ENCODE assay signal across 8 mouse cellular contexts in genomic region chr9:57433097-57434032, GRCm38 (mm10). TPM values are rescaled to one million over a fixed set of nuclear protein-coding genes. Genes with fewer than 3 reads are reported as not detected.
DNase-seq lines count a peak whose midpoint lies in the region; ATAC-seq lines count a peak whose summit lies in the region.

No protein-coding gene starts in this region.

- no peaks in the 10 kb centered on the region for H3K27me3 ChIP-seq in embryonic facial prominence, embryonic 10.5 days (replicated peaks; ENCODE audit: low read depth, poor library complexity, severe bottlenecking)
- H3K27me3 ChIP-seq in intestine, embryonic 16.5 days (replicated peaks; ENCODE audit: control insufficient read depth, insufficient read depth, low read length), result no peaks in the 10 kb centered on the region
- H3K27me3 ChIP-seq in midbrain, embryonic 10.5 days (ENCODE audit: low read depth, poor library complexity, severe bottlenecking), result peaks cover 11% of the 10 kb centered on the region; the same call in 1 of the 2 replicates

- H3K36me3 ChIP-seq in embryonic facial prominence, embryonic 10.5 days (replicated peaks), result no peaks in the 10 kb centered on the region
- H3K36me3 ChIP-seq in intestine, embryonic 16.5 days (ENCODE audit: control insufficient read depth, insufficient read depth, low read length), result no peaks in the 10 kb centered on the region
- H3K36me3 ChIP-seq in midbrain, embryonic 10.5 days, result no peaks in the 10 kb centered on the region

- peak overlapping the region; percentile 58 for H3K27ac ChIP-seq in embryonic facial prominence, embryonic 10.5 days (replicated peaks)
- H3K27ac ChIP-seq in intestine, embryonic 16.5 days (ENCODE audit: low read length), result peak overlapping the region; percentile 84
- peak overlapping the region; percentile 57 for H3K27ac ChIP-seq in midbrain, embryonic 10.5 days (replicated peaks)

- no peak overlapping the region for H3K4me3 ChIP-seq in embryonic facial prominence, embryonic 10.5 days
- no peak overlapping the region for H3K4me3 ChIP-seq in intestine, embryonic 16.5 days (ENCODE audit: low read length)
- no peak overlapping the region for H3K4me3 ChIP-seq in midbrain, embryonic 10.5 days

- peak overlapping the region; percentile 36 for H3K9ac ChIP-seq in intestine, embryonic 16.5 days (ENCODE audit: low read depth, low read length)

- 17% methylated on average over 11 of the region's 11 CpGs for WGBS in embryonic facial prominence, embryonic 10.5 days
- WGBS in intestine, embryonic 16.5 days, result 11% methylated on average over 11 of the region's 11 CpGs
- WGBS in midbrain, embryonic 10.5 days, result 20% methylated on average over 11 of the region's 11 CpGs

- 0 out of 2 replicates have a peak overlapping the region, but pooled peaks have one; percentile 11 for H3K4me2 ChIP-seq in intestine, embryonic 16.5 days (ENCODE audit: low read depth, low read length)

- peak; percentile 87 for DNase-seq in adrenal gland, postnatal 10 days
- DNase-seq in embryonic facial prominence, embryonic 10.5 days (ENCODE audit: low spot score), result peak; percentile 80
- peak; percentile 99 for DNase-seq in gonadal fat pad, adult 2 months (ENCODE audit: low read depth)
- DNase-seq in left cerebral cortex, postnatal 36 days (ENCODE audit: low spot score in 2 of 2), result peak; percentile 73 to 76
- peak; percentile 73 for DNase-seq in midbrain, embryonic 10.5 days (ENCODE audit: low spot score)
- DNase-seq in right cerebral cortex, postnatal 4 days, result peak; percentile 75
- peak; percentile 74 for DNase-seq in yolk sac, embryonic 10.5 days (ENCODE audit: low spot score)

- ATAC-seq in intestine, embryonic 16.5 days, result peak; percentile 79

- intact Hi-C loops in left cerebral cortex, postnatal 36 days (cut with DNase I), result loop anchor here (1.0 to 5.0 kb wide), 2 partner anchors 174 to 226 kb away; no protein-coding TSS in a partner anchor

- H3K4me1 ChIP-seq in embryonic facial prominence, embryonic 10.5 days, result peaks cover 37% of the 10 kb centered on the region
- H3K4me1 ChIP-seq in intestine, embryonic 16.5 days (ENCODE audit: control insufficient read depth, insufficient read depth, low read length), result peaks cover 23% of the 10 kb centered on the region
- H3K4me1 ChIP-seq in midbrain, embryonic 10.5 days, result peaks cover 45% of the 10 kb centered on the region

- no peaks in the 10 kb centered on the region for H3K9me3 ChIP-seq in embryonic facial prominence, embryonic 10.5 days
- H3K9me3 ChIP-seq in intestine, embryonic 16.5 days (ENCODE audit: control insufficient read depth, low read length), result no peaks in the 10 kb centered on the region
- H3K9me3 ChIP-seq in midbrain, embryonic 10.5 days (replicated peaks), result no peaks in the 10 kb centered on the region

RNA-seq across cellular contexts. Expression of gene Ppcdc, which starts 6.6 kb away (rescaled TPM):
- 10 to 100 TPM; 13.9 to 21.9 TPM for total RNA-seq in adrenal gland, postnatal 10 days (2021)
- 20.8 and 25.4 TPM in 2 replicates for polyA plus RNA-seq in embryonic facial prominence, embryonic 10.5 days (2016; fragmentation: Nextera tagmentation; extraction: Ambion mirVana)
- polyA plus RNA-seq in gonadal fat pad, adult 2 months (2012; rRNA removed), result 51.6 and 57.3 TPM in 2 replicates
- polyA plus RNA-seq in intestine, embryonic 16.5 days (2015; fragmentation: Nextera tagmentation; extraction: Ambion mirVana), result 25.2 and 29.4 TPM in 2 replicates
- 10 to 100 TPM; 13.8 to 16.6 TPM for total RNA-seq in left cerebral cortex, postnatal 36 days (2021)
- 25.8 and 26.7 TPM in 2 replicates for polyA plus RNA-seq in midbrain, embryonic 10.5 days (2016; fragmentation: Nextera tagmentation; extraction: Ambion mirVana)

RNA-seq across cellular contexts. Expression of gene Scamp5, which starts 34.5 kb away (rescaled TPM):
- total RNA-seq in adrenal gland, postnatal 10 days (2021), result 10 to 100 TPM; 15.2 to 19.9 TPM
- 9.3 and 9.6 TPM in 2 replicates for polyA plus RNA-seq in embryonic facial prominence, embryonic 10.5 days (2016; fragmentation: Nextera tagmentation; extraction: Ambion mirVana)
- 41.8 and 50.0 TPM in 2 replicates for polyA plus RNA-seq in gonadal fat pad, adult 2 months (2012; rRNA removed)
- 15.2 and 16.2 TPM in 2 replicates for polyA plus RNA-seq in intestine, embryonic 16.5 days (2015; fragmentation: Nextera tagmentation; extraction: Ambion mirVana)
- total RNA-seq in left cerebral cortex, postnatal 36 days (2021), result 100 to 1,000 TPM; 381 to 434 TPM
- 17.3 and 26.3 TPM in 2 replicates for polyA plus RNA-seq in midbrain, embryonic 10.5 days (2016; fragmentation: Nextera tagmentation; extraction: Ambion mirVana)
